Mouse (Mus musculus) cerebellum, postnatal 4 days (tissue): ENCODE measurements around the gene Farp1.

Experiments
- DNase-seq, 2 experiments: peaks; one replicate each; pipeline ENCODE4 v3.0.0; 2022; ENCODE audit warnings: low spot score in 2 of 2, mixed read lengths in 1 of 2

The Farp1 gene

GRCm38 (mm10) chr14:121145698-121146097 lies 110.7 kb downstream of the Farp1 start:
- DNase-seq = no peak

GRCm38 (mm10) chr14:121146213-121146612 lies 111.2 kb downstream of the Farp1 start:
- DNase-seq = no peak

GRCm38 (mm10) chr14:121147026-121147425 lies 112.0 kb downstream of the Farp1 start:
- DNase-seq = no peak

GRCm38 (mm10) chr14:121148088-121148785 lies 113.2 kb downstream of the Farp1 start:
- no peak for DNase-seq

GRCm38 (mm10) chr14:121149984-121150383 lies 115.0 kb downstream of the Farp1 start:
- DNase-seq = no peak

GRCm38 (mm10) chr14:121151837-121152236 lies 116.8 kb downstream of the Farp1 start:
- DNase-seq = no peak

- no peak for DNase-seq
Measured at GRCm38 (mm10) chr14:121152771-121153170, 117.8 kb downstream of the Farp1 start.

- no peak for DNase-seq
Measured at GRCm38 (mm10) chr14:121153260-121153659, 118.3 kb downstream of the Farp1 start.

- DNase-seq = no peak
Measured at GRCm38 (mm10) chr14:121155173-121155572, 120.2 kb downstream of the Farp1 start.

GRCm38 (mm10) chr14:121158616-121159015 lies 123.6 kb downstream of the Farp1 start:
- no peak for DNase-seq

- no peak for DNase-seq
Measured at GRCm38 (mm10) chr14:121162822-121163221, 127.8 kb downstream of the Farp1 start.

GRCm38 (mm10) chr14:121164866-121165265 lies 129.9 kb downstream of the Farp1 start:
- DNase-seq = no peak

GRCm38 (mm10) chr14:121165408-121166037 lies 130.5 kb downstream of the Farp1 start:
- DNase-seq = no peak

- no peak for DNase-seq
Measured at GRCm38 (mm10) chr14:121166038-121166436, 131.0 kb downstream of the Farp1 start.

GRCm38 (mm10) chr14:121168716-121169115 lies 133.7 kb downstream of the Farp1 start:
- DNase-seq = no peak

GRCm38 (mm10) chr14:121170321-121170720 lies 135.3 kb downstream of the Farp1 start:
- DNase-seq = no peak

GRCm38 (mm10) chr14:121172065-121173036 lies 137.4 kb downstream of the Farp1 start:
- DNase-seq = peak in 1 of 2 experiments; percentile 36

GRCm38 (mm10) chr14:121175385-121175784 lies 140.4 kb downstream of the Farp1 start:
- DNase-seq = no peak

- DNase-seq = peak in 1 of 2 experiments; percentile 31
Measured at GRCm38 (mm10) chr14:121175861-121176260, 140.9 kb downstream of the Farp1 start.

GRCm38 (mm10) chr14:121177907-121178306 lies 142.9 kb downstream of the Farp1 start:
- DNase-seq = no peak

GRCm38 (mm10) chr14:121180611-121181010 lies 145.6 kb downstream of the Farp1 start:
- DNase-seq = no peak

- no peak for DNase-seq
Measured at GRCm38 (mm10) chr14:121181798-121182197, 146.8 kb downstream of the Farp1 start.
